Mouse (Mus musculus): ENCODE results near the gene Cblc.

The Cblc gene

DNA sequence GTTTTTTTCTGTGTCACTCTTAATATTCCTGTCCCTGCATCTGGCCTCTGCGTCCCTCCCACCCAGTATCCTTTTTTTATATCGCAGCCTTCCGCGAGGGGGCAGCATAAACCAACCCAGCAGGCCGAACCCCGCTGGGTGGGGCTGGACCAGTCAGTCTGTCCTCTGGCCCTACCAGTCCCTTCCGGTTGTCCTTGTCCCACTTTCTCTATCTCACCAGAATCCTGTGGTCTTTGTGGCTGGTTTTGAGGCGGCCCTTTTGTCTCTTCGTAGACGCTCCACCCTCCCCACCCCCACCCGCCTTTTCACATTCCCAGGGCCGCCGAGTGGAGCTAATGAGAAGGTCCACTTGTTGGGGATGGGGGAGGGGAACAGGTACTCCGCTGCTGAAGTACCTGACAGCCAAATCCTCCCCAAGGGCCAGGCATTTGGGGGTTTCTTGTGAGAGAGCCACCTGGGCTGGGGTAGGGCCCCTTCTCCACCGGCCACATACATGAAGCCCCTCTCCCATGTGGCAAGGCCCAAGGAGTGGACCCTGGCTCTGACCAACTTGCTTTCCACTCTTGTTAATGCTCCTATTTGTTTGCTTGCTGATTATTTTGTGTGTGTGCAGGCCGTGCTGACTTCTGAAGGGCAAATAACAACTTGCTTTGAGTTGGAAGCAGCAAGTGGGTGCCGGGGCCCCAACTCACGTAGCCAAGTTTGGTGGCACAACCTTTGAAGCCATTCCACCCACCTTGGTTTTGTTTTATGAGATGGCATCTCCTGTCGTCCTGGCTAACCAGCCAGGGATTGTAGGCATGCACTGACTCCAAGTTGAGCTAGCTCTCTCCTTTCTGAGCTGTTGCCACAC, 46.2 kb downstream of the Cblc start, which contains the start of gene Nectin2:
Nectin2 (minus strand) TSS at position 267 of the 853 bp plus-strand sequence.
- peak; percentile 88 for DNase-seq (ENCODE audit: low spot score)

DNA sequence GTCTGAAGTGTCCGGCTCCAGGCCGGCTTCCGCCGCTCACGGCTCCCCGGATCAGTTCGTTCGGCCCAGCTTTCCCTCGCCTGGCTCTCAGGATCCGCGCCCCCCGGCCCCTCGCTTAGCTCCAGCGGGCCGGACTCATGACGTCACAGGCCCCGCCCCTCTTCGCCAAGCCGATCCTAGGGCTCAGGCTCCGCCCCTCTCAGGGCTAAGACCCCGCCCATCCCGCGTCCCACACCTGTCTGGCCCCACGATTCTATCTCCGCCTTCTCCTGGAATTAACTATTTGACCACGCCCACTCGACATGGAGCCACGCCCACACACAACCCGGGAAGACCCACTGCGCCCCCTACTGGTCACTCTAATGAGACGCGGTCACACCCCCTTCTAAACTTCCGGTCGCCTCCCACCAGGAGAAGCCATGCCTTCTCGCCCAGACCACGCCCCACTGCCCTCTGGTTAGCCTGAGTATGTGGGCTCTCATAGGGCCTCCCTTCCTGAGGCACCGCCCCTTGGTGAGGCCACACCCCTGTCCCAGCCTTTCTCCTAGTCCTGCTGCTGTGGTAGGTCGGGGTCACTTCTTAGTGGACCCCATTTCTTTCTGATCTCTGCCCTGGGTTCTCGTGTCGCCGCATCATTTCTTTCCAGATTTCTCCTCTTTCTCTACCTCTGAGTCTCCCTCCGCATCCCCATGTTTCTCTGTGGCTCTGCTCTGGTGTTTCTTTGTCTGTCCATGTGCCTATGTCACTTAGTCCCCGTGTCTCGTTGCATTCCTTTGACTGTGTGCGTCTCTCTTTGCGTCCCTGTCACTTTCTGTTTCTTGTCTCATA, 47.0 kb downstream of the Cblc start:
- DNase-seq (ENCODE audit: low spot score), result peak; percentile 99

DNA sequence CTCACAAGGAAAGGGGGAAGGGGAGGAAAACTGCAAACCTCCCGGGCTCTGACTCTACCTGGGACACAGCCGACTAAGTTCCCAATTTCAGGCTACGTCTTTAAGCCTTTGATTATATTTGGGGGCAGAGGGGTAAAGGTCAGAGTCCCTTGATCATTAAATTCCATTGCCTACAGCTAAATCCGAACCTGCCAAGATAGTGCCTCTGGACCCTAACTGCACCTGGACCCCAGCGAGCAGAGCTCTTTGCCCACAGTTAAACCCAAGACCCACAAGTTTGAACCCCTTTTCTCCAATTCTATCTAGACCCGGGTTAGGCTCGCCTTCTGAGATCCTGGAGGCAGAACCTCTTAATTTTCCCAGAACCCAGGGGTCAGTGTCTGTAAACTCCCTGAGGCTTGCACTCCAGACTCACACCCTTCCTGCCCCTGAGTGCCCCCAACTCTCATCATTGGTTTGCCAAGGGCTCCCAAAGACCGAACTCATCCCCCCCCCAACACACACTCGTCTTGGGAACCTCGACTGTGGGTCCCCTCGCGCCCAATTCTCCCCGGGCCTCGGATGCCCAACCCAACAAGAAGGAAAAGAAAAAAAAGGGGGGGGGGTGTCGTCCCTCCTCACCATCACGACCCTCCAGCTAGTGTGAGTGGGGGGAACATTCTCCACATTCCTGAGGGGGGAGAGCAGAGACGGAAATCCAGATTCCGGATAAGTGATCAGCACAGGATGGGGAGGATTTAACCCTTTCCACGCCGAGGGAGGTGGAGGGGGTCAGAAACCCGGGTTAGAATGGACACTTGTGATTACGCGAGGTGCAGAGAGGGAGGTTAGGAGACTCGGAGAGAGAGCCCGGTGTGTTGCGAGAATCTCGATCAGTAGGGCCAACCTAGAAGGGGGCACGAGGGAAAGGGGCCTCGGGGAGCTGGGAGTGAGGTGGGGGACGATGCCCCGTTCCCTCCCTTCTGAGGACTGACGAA, 48.1 kb downstream of the Cblc start:
- DNase-seq (ENCODE audit: low spot score), result peak; percentile 31

DNA sequence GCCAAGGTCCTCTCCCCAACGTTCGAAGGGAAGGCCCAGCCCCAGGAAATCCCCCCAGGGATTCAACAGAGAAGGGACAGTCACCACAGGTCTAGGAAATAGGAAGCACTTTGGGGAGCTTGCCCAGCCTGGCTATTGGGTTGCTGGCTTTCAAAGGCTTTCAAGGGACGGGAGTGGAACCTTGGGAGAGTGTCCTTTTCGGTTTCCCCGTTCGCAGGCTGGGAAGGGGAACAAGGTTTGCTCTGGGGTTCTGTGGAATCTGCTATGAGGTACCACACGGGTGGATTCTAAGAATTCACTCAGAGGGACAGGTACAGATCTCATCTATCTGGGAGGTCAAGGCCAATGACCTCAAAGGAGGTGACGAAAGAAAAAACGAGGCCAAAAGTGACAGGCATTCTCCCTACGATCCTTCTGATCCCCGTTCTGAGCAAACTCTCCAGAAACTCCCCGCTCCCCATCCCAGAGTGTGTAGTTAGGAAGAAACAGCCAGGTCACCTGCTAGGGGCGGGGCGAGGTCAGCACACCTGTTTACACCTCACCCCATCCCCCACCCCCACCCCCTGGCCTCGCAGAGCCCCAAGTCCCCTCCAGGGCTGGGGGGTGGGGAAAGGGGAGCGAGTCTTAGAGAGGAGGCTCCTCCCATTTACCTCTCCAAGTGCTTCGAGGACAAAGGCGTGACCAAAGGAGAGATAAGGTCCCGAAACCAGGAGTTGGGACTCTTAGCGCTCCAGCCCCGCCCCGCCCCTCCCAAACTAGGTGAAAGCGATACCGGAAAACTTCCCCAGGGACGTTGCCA, 49.0 kb downstream of the Cblc start:
- no peak for DNase-seq (ENCODE audit: low spot score)

DNA sequence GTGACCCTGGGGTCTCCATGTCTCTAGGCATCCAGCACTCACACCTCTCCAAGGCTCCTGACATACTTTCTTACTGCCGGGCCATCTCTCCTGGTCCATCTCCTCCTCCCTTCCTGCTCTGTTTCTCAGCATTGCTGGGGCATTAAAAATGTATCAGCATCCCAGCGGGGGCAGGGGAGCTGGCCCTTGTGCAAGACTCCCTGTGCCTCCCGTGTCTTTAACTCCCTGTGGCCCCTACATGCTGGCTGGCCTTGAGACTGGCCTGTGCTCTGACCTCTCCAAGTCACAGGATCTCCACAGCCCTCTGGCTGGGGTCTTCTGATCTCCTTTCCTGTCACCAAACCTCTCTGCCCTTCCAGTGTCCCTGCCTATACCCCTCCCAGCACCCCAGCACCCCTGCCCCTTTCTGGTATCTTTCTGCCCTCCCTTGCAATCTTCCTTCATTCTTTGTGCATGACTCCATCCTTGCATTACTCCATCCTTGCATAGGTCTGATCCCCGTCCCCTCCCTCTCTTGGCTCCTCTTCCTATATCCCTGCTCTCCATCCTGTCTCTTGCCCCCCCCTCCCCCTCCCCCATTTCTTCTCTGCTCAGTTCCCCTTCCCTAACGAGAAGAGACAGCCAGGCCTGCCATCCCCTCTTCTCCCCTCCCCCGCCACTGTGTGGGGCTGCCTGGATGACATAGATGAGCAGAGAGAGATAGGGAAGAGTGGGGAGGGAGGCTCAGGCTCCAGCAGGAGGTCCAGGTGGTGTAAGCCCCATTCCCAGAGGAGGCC, 50.0 kb downstream of the Cblc start:
- no peak for DNase-seq (ENCODE audit: low spot score)

DNA sequence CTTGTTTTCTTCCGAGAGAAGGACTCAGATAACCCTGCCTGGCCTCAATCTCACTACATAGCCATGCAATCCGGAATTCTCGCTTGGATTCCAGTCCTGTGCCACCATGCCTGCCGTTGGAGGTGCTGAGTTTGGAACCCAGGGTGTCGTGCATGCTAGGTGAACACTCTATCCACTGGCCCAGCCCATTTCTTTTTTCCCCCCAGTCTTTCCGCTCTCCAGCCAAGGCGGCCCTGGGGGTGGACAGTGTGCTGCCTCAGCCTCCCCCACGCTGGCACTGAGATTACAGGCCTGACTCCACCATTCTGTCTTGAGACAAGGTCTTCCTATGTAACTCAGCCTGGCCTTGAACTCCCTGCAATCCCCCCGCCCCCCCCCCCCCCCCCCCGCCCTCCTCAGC, 50.6 kb downstream of the Cblc start:
- DNase-seq (ENCODE audit: low spot score), result no peak

DNA sequence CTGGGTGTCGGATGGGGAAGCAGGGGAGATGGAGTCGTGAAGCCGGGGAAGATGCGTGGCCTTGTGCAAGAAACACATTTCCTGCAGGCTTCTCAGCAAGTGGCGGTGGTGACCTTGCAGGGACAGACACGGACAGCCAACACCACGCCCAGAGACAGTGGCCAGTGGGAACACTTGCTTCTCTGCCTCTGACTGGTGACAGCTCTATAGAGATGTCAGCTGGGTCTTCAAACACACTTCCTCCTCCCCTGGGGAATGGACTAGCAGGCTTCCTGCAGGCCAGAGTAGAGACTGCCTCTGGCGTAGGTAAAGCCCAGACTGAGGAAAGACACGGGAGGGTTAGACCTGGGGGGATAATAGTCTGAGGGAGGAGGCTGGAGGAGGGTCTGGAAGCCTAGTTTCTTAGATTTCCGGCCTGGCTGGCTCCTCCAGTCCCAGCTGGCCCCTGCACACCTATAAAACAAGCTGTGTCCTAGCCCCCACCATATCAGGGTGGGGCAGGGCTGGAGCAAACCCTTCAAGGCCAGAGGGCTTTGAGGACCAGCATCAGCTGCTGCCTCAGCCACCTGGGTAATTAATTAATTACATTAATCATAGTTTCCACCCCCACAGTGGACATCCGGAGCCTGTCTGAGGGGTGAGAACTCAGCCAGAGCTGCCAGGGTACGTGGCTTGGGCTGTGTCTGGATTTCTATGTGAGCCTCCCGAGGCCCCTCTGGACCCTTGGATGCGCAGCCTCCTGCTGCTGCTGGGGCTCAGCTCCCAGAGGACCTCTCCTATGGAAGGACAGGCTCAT, 51.8 kb downstream of the Cblc start:
- no peak for DNase-seq (ENCODE audit: low spot score)

DNA sequence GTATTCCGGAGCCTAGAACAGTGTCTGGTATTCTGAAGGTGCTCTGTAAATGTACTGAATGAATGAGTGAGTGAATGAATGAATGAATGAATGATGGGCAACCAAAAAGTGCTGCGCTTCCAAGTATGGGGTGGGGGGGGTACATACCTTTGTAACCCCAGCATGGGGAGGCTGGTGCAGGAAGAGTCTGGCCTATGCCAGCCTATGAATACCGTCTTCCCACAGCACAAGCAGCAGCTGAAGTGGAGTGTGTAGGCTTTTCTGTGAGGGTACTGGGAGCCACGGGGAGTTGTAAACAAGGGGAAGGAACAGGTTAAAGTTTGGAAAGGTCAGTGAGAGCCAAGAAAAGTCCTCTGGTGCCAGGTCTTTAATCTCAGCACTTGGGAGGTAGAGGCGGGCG, 52.8 kb downstream of the Cblc start:
- no peak for DNase-seq (ENCODE audit: low spot score)

DNA sequence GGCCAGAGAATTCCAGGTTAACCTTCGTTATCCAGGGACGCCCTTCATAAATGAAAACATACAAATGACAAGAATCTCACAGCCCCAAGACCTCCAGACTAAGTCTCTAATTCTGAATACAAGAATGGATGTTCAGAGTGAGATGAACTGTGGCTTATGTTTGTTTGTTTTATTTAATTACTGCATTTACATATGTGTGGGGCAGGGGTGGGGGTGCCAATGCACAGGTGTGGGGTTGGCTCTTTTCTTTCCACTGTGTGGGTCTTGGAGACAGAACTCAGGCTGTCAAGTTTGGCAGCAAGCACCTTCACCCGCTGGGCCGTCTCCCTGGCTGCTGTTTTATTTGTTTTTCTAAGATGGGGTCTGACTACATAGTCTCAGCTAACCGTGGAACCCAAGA, 54.1 kb downstream of the Cblc start:
- DNase-seq (ENCODE audit: low spot score), result no peak

DNA sequence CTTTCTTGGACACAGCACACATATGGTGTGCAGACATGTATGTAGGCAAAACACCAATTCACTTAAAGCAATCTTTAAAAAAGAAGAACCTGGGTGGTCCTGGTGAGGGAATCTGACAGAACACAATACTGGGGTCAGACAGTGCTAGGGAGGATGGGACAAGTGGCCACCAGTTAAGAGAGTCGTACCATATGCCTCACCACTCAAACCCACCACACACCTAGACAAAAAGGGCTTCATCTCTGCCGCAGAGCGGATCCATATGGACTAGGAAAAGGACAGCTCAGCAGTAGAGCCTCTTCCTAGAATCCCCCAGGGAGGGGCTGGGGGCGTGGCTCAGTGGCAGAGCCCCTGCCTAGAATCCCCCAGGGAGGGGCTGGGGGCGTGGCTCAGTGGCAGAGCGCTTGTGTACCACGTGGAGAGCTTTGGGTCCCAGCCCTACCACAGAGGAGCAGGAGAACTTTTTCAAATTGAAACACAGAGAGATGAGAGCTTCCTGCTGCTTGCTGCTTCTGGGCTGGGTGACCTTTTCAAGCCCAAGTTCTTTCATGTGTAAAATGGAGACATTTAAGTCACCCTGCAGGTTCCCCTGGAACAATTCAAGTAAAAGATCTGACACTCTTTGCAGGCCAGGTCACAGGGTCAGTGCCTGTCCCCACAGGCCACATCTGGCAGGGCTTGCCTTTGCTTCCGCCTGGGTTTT, 55.1 kb downstream of the Cblc start:
- DNase-seq (ENCODE audit: low spot score), result no peak

DNA sequence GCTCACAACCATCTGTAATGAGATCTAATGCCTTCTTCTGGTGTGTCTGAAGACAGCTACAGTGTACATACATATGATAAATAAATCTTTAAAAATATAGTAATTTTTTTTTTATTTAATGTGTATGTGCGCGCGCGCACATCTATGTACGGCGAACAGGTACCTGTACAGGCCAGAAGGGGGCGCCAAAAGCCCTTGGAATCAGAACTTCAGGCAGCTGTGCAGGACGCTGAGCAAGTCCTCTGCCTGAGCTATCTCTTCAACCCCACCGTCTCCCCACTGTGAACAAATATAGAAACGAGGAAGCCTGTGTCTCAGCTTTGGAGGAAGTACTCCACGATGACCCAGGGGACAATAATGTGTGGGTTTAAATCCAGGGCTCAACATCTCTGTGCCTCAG, 56.3 kb downstream of the Cblc start:
- DNase-seq (ENCODE audit: low spot score), result no peak

DNA sequence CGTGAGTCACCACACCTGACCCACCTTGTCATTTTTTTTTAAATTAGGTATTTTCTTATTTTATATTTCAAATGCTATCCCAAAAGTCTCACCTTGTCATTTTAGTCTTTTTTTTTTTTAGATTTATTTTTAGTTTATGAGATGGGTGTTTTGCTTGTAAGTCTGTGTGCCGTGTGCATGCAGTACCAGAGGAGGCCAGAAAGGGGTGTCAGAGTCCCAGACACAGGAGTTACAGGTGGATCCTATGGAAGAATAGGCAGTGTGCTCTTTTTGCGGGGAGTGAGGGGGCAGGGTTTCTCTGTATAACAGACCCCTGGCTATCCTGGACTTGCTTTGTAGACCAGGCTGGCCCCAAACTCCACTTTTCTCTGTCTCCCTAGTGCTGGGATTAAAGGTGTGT, 57.8 kb downstream of the Cblc start:
- no peak for DNase-seq (ENCODE audit: low spot score)

DNA sequence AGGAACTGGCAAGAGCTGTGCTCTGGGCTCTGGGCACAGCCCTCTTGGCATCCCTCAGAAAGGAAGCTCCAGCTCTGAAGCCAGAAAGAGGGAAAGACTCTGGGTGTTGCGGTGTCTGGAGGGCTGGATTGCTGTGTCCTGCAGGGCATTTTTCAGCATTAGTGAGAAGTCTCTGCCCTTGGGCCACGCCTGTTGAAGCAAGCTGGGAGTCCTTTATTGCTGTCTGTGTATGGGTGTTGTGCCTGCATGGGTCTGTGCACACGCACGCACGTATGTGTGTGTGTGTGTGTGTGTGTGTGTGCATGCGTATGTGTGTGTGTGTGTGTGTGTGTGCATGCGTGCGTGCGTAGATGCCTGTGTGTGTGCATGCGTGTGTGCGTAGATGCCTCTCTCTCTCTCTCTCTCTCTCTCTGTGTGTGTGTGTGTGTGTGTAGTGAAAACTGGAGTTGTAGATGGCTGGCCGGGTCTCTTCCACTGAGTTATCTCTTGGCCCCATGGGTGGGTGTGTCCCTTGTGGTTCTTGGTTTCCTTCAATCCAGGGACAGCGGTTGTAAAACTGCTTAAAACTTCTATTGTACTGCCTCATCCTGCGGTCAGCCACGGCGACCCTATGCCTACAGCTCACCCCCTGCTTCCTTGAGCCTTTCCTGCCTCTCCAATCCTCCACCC, 60.1 kb downstream of the Cblc start:
- no peak for DNase-seq (ENCODE audit: low spot score)

DNA sequence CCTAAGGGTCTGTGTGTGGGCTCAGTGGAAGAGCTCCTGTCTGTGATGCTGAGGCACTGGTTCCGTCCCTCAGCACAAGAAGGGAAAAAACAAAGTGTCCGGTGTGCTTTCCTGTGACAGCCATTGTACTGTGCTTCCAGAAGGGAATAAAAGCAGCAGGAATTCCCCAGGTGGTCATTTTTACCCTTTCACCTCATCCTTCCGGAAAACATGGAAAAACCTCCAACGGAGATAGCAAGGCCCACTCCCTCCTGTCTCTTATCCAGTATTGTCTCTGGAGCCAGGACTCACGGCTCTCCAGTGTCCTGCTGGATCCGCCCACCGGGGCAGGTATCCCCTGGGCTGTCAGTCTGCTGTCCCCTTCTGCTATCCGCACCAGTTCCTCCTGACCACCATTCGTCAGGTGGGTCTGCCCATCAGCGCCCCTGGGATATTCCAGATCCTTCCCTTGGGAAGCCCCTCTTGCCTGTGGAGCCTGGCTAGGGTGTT, 62.4 kb downstream of the Cblc start:
- DNase-seq (ENCODE audit: low spot score), result no peak
